Mouse (Mus musculus) embryonic facial prominence, embryonic 15.5 days (tissue): ENCODE measurements around the gene Bahcc1. TPM values are rescaled to one million over a fixed set of nuclear protein-coding genes. Genes with fewer than 3 reads are reported as not detected.

Experiments
- ATAC-seq: fragments of 200-750 bp; cut with Nextera tagmentation; 2 replicates; pipeline ENCODE4 v1.8.0; 2017; ENCODE audit warnings: low read depth, moderate TSS enrichment; ENCODE audit not compliant: insufficient number of reproducible peaks, low FRiP score, low TSS enrichment
- H3K27ac ChIP-seq: fragments of 300-500 bp; sonication (generic); replicated peaks from 2 replicates; pipeline ENCODE4 v1.5.1; 2015; ENCODE audit warnings: mild to moderate bottlenecking, inconsistent platforms
- H3K27me3 ChIP-seq: fragments of 300-500 bp; sonication (generic); 2 replicates; pipeline ENCODE4 v1.6.1; 2015; ENCODE audit warnings: inconsistent platforms
- H3K36me3 ChIP-seq: fragments of 300-500 bp; sonication (generic); 2 replicates; pipeline ENCODE4 v1.6.1; 2015; ENCODE audit warnings: mild to moderate bottlenecking, inconsistent platforms
- H3K4me1 ChIP-seq: fragments of 300-500 bp; sonication (generic); 2 replicates; pipeline ENCODE4 v1.6.1; 2015; ENCODE audit warnings: inconsistent platforms
- H3K4me2 ChIP-seq: fragments of 300-500 bp; sonication (generic); replicated peaks from 2 replicates; pipeline ENCODE4 v1.6.1; 2015; ENCODE audit warnings: mild to moderate bottlenecking, inconsistent platforms
- H3K4me3 ChIP-seq: fragments of 300-500 bp; sonication (generic); replicated peaks from 2 replicates; pipeline ENCODE4 v1.5.1; 2015; ENCODE audit warnings: mild to moderate bottlenecking, inconsistent platforms
- H3K9ac ChIP-seq: fragments of 300-500 bp; sonication (generic); 2 replicates; pipeline ENCODE4 v1.6.1; 2015; ENCODE audit warnings: inconsistent platforms
- H3K9me3 ChIP-seq: fragments of 300-500 bp; sonication (generic); replicated peaks from 2 replicates; pipeline ENCODE4 v1.6.1; 2016; ENCODE audit warnings: inconsistent platforms
- WGBS: fragments of 180-500 bp; shearing (Covaris S2); methylation state at CpG from one replicate; pipeline ENCODE4 v1.1.7; 2015; 5-methylcytosine and 5-hydroxymethylcytosine counted together
- polyA plus RNA-seq: library from polyadenylated mRNA; unstranded; fragments of >200 nt; fragmentation: Nextera tagmentation; extraction: Ambion mirVana; gene quantifications from 2 replicates; pipeline ENCODE4 v1.2.1, GENCODE M21; 2015

Gene Bahcc1
- polyA plus RNA-seq, 1 experiment from 2014 or later = 7.9 TPM

DNA sequence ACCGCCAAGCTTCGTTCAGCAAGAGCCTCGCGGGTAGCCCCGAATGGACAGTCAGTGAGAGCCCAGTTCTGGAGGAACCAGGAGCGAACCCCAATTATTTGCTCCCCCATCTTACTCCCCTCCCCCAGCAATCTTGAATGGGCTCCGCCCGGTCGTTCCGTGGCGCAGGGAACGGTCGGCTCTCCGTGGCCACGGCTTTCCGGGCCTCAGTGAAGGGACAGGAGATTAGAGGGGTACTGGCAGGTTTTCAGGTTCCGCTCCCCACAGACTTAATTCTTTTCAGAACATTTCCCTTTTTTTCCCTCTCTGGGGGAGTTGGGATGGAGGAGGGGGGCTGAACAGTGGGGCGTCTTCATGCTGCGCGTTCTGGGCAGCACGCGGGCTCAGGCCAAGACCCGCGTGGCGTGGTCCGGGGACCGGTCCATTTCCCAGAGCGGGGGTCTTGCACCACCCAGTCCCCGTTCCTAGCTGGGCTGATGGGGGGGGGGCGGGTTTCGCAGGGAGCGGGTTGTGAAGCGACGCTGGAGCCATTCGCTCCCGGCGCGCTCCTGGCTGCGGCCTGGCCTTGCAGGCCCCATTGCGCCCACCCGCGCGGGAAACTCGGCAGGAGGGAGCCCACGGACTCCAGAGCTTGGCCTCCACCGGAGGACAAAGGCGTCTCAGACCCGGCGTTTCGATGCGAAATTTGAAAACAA is 841 bp downstream of the Bahcc1 start:
- ATAC-seq = no peak
- Histone ChIP-seq H3K4me1 (peaks cover 44% of the 10 kb centered on the region), H3K4me3 (peak overlapping the region; percentile 73), H3K27me3 (no peaks in the 10 kb centered on the region), H3K36me3 (no peaks in the 10 kb centered on the region), H3K9ac (peak overlapping the region; percentile 76), H3K9me3 (no peaks in the 10 kb centered on the region), H3K4me2 (peak overlapping the region; percentile 88), H3K27ac (peak overlapping the region; percentile 86)
- WGBS = under 1% methylated on average over 48 of the region's 51 CpGs

DNA sequence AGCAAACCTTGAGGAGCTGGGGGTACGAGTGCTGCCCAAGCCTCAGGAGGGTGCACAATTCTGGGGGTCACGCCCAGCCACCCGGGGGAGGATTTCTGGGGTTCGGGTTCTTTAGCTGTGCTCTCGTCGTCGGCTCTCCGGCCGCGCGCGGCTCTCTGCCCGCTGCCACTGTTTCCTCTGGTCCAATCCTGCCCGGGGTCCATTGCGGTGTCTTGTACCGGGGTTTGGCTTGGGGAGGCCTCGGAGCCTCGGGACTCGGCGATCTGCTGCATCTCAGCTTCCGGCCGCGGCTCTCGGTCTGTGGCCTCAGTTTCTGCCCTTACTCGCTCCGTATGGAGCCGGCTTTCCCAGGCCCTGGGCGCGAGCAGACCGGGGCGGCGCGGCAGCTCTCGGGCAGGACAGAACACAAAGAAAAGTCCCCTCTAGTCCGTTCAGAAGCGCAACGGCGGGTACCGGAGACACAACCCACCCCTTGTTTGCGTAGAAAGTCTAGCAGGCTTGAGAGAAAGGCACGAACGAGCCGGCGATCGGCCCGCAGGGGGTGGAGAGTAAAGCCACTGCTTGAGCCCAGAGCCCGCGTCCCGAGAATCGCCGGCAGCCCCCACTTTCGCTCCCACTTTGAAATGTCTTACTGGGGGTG is 1.5 kb downstream of the Bahcc1 start:
- H3K4me1 ChIP-seq = peaks cover 44% of the 10 kb centered on the region
- peak overlapping the region; percentile 88 for H3K4me2 ChIP-seq
- no peaks in the 10 kb centered on the region for H3K9me3 ChIP-seq
- H3K9ac ChIP-seq = peak overlapping the region; percentile 76
- H3K4me3 ChIP-seq = peak overlapping the region; percentile 73
- peak overlapping the region; percentile 86 for H3K27ac ChIP-seq
- H3K36me3 ChIP-seq = no peaks in the 10 kb centered on the region
- WGBS = under 1% methylated on average over 52 of the region's 52 CpGs
- no peak for ATAC-seq
- H3K27me3 ChIP-seq = no peaks in the 10 kb centered on the region

DNA sequence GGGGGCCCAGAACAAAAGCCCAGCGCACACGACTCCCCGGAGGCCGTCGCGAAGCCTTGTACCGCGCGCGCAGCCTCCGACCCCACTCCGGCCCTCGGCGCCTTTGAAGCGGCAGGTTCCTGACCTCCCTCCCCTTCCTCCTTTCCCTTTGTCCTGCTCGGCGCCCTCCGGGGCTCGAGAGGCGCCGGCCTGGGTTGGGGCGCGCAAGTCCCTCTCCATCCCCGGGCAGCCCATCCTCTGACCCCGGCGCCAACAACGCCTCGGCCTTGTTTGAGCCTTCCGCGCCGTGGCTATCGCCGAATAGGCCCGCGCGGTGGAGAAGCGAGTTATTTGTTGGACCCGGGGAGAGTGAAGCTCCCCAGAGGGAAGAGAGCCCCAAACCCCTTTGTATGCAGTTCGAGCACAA is 2.0 kb downstream of the Bahcc1 start:
- under 1% methylated on average over 39 of the region's 39 CpGs for WGBS
- H3K36me3 ChIP-seq = no peaks in the 10 kb centered on the region
- peaks cover 44% of the 10 kb centered on the region for H3K4me1 ChIP-seq
- H3K9ac ChIP-seq = peak overlapping the region; percentile 76
- no peaks in the 10 kb centered on the region for H3K9me3 ChIP-seq
- peak overlapping the region; percentile 86 for H3K27ac ChIP-seq
- H3K4me3 ChIP-seq = peak overlapping the region; percentile 73
- H3K4me2 ChIP-seq = peak overlapping the region; percentile 88
- ATAC-seq = no peak
- no peaks in the 10 kb centered on the region for H3K27me3 ChIP-seq

DNA sequence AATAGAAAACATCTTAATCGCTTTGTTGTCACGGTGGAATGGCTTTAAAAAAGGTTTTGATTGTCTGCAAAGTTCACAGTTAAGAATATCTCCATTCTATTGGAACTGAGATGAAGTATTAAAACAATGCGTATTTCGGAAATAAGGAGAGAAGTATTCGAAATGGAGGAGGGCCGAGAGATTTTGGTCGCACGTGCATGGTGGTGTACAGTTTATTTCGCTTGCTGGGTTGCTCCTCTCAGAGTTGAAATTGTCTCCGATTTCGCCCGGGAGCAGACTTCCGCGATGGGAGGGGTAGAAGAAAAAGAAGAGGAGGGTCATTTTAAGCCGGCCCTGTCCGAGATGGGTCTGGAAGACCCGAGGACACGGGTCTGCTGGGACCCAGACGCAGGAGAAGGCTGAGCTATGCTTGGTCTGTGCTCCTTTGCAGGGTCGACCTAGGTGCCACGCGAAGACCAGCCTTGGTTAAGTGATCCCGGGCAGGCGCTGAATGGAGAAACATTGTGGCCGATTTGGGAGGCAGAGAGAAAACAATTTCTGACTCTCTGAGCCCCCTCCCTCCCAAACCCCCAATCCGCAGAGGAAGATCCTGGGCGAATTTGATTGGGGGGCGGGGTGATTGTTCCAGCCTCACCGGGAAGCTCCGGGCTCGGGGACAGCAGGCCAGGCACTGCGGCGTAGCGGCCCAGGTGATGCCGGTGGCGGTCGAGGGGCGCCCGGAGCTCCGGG is 2.8 kb downstream of the Bahcc1 start:
- Histone ChIP-seq H3K9me3 (no peaks in the 10 kb centered on the region), H3K4me3 (peak overlapping the region; percentile 73), H3K9ac (peak overlapping the region; percentile 76), H3K4me1 (peaks cover 43% of the 10 kb centered on the region), H3K27ac (peak overlapping the region; percentile 88), H3K36me3 (no peaks in the 10 kb centered on the region), H3K27me3 (no peaks in the 10 kb centered on the region), H3K4me2 (peak overlapping the region; percentile 88)
- no peak for ATAC-seq
- WGBS = 2% methylated on average over 40 of the region's 40 CpGs

DNA sequence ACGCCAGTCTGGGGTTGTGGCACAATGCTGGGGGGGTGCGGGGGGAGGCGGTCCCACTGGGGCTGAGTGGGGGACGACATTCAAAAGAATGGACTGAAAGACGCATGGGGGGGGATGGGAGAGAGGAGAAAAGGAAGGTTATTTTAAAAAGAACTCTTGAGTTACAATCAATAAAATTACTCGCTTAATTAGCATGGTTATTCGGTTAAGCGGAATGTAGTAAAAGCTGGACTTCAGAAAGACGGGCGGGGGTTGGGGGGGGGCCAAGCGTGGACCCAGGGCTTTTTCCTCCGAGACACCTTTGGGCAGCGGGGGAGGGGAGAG is 3.3 kb downstream of the Bahcc1 start:
- under 1% methylated on average over 13 of the region's 13 CpGs for WGBS

DNA sequence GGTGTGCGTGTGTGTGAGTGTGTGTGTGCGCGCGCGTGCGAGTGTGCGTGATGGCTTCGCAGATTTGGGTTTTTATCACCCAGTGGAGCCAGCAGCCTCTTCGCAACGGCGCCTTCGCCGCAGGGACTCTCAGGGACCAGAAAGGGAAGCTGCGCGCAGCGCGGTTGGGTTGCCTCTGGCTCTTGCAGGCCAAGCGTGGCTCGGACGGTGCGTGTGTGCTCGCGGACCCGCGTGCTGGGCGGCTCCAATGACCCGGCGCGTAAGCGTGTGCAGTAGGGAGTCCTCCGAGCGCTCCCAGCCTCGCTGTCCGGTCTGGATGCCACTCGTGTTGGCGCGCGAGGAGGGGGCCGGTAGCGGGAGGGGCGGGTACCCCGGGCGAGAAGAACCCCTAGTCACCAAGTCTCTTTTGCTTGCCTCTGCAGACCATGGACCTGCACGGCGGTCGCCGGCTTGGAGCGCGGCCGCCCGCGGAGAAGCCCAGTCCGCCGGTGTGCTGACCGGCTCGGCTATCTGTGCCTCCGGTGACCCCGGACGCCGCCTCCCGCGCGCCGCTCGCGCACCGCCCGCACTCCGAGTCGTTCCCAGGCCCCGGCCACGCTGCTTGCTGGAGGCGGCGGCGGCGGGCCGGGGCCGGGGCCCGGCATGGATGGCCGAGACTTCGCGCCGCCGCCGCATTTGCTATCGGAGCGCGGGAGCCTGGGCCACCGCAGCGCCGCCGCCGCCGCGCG is 3.9 kb downstream of the Bahcc1 start:
- no peaks in the 10 kb centered on the region for H3K9me3 ChIP-seq
- WGBS = under 1% methylated on average over 88 of the region's 96 CpGs
- H3K4me2 ChIP-seq = peak overlapping the region; percentile 88
- peaks cover 48% of the 10 kb centered on the region for H3K4me1 ChIP-seq
- H3K9ac ChIP-seq = peak overlapping the region; percentile 76
- no peaks in the 10 kb centered on the region for H3K36me3 ChIP-seq
- peak overlapping the region; percentile 88 for H3K27ac ChIP-seq
- no peak for ATAC-seq
- peak overlapping the region; percentile 73 for H3K4me3 ChIP-seq
- H3K27me3 ChIP-seq = no peaks in the 10 kb centered on the region

More for the DNA sequence above, 3.3 kb downstream of the Bahcc1 start:
- peak overlapping the region; percentile 76 for H3K9ac ChIP-seq
- H3K4me3 ChIP-seq = peak overlapping the region; percentile 73
- H3K4me1 ChIP-seq = peaks cover 44% of the 10 kb centered on the region
- peak overlapping the region; percentile 88 for H3K27ac ChIP-seq
- no peaks in the 10 kb centered on the region for H3K27me3 ChIP-seq
- no peaks in the 10 kb centered on the region for H3K9me3 ChIP-seq
- no peak for ATAC-seq
- peak overlapping the region; percentile 88 for H3K4me2 ChIP-seq
- no peaks in the 10 kb centered on the region for H3K36me3 ChIP-seq

DNA sequence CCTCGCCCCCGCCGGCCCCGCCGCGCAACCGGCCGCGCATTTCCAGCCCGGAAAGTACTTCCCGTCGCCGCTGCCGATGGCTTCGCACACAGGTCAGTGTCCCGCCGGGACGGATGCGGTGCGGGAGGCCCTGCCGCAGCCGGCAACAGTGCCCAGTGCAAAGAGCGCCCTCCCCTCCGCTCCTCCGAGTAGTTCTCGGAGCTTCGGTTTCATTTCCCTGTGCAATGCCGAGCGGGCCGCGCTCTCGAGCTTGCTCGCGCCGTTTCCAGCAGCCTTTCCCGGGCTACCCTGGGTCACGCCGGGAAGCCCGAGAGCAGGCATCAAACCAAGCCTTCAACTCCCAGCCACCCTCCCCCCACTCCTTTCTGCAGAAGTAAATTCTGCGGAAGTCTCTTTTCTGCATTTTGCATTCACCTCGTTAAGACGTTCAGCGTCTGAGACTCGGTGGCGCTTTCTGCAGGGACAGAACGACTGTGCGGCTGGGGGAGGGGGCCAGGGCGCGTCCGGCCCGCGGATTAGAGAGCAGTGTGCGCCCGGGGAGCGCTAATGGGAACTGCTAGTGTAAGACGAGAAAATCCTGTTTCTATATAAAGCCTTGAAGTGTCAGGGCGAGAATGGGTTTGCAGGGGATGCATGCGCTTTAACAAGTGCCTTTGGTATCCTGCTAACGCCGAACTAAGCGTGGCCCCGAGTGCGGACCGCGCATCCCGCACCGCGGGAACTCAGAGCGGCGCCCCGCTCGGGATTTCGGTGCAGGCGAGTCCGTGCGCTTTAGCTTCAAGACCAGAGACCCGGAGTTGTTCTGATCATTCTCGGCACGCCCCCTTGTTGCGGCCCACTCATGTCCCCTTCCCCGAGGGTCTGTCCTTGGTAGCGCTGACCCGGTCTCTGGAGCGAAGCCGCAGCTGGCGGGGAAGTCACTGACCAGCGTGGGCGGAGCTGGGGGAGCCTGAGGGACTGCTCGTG is 4.7 kb downstream of the Bahcc1 start:
- peak overlapping the region; percentile 88 for H3K27ac ChIP-seq
- peaks cover 48% of the 10 kb centered on the region for H3K4me1 ChIP-seq
- peak overlapping the region; percentile 88 for H3K4me2 ChIP-seq
- under 1% methylated on average over 89 of the region's 89 CpGs for WGBS
- no peaks in the 10 kb centered on the region for H3K9me3 ChIP-seq
- H3K36me3 ChIP-seq = no peaks in the 10 kb centered on the region
- H3K27me3 ChIP-seq = no peaks in the 10 kb centered on the region
- H3K4me3 ChIP-seq = peak overlapping the region; percentile 73
- no peak for ATAC-seq
- H3K9ac ChIP-seq = peak overlapping the region; percentile 76

DNA sequence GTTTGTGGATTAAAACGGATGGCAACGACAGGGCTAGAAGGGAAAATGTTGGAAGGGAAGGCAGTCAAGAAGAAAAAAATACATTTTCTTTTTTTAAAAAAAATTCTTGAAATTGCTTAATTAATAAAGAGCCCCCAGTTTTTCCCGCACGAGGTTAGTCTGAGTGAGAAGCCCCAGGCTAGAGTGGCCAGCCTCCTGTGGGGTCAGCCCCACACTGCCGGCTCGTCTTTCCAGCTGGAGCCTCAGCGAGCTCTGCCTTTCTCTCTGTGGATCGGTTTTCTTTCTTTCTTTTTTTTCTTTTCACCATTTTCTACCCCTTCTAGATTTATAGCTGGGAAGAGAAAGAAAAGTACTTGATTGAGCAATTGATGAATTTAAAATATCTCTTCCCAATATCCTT is 5.6 kb downstream of the Bahcc1 start:
- H3K4me1 ChIP-seq = peaks cover 54% of the 10 kb centered on the region
- H3K9ac ChIP-seq = peak overlapping the region; percentile 33; the same call in 1 of the 2 replicates
- H3K9me3 ChIP-seq = no peaks in the 10 kb centered on the region
- H3K27me3 ChIP-seq = no peaks in the 10 kb centered on the region
- H3K4me3 ChIP-seq = peak overlapping the region; percentile 73
- WGBS = 25% methylated on average over 8 of the region's 8 CpGs
- H3K4me2 ChIP-seq = peak overlapping the region; percentile 88
- ATAC-seq = no peak
- peak overlapping the region; percentile 90 for H3K27ac ChIP-seq
- H3K36me3 ChIP-seq = no peaks in the 10 kb centered on the region

DNA sequence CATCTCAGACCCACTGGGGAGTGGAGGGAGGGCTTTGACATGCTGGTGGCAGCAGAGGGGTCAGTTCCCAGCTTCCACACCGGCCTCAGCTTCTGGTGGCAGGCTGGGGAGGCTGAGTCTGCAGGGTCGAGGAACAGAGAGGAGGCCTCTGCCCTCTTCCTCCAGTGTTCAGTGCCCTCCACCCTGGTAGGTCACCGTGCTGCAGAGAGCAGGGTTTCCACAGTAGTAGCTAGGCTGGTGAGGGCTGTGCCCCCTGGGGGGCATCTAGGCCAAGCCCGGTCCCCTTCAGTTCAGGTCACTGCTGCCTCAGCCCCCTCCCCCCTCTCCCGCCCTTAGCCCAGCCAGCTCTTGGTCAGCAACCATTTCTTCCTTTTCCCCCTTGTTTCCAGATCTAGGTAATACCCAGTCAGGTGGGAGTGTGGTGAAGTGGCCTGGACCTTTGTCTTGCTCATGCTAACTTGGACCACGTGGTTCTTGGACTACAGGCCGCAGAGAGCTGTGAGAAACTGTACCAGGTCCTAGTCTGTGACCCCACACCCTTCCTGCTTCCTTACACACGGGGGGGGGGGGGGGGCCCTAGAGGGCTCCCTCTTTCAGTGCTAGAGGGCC is 6.1 kb downstream of the Bahcc1 start:
- WGBS = 22% methylated on average over 7 of the region's 8 CpGs
- Histone ChIP-seq H3K27ac (peak overlapping the region; percentile 90), H3K9me3 (no peaks in the 10 kb centered on the region), H3K27me3 (no peaks in the 10 kb centered on the region), H3K4me2 (peak overlapping the region; percentile 88), H3K4me3 (peak overlapping the region; percentile 73), H3K9ac (no peak overlapping the region), H3K36me3 (no peaks in the 10 kb centered on the region), H3K4me1 (peaks cover 60% of the 10 kb centered on the region)
- ATAC-seq = no peak

DNA sequence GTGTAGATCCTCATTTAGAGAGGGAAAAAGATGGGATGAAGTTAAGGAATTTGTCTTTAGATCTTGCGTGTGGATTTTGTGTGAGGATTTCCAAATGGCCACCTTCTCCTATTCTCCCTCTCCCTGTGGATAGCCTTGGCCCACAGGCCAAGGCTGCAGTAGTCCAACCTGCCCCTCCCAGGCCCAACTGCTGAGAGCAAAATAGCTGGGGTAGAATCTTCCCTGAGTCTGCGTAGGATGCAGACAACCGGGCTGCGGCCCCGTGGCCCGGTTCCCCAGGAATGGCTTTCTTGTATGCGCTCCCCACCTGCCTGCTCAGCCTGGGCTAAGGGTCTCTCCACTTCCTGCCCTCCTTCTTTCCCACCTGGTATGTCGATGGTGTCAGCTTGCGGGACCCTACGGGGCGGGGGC is 6.8 kb downstream of the Bahcc1 start:
- Histone ChIP-seq H3K4me2 (peak overlapping the region; percentile 88), H3K27me3 (no peaks in the 10 kb centered on the region), H3K9me3 (no peaks in the 10 kb centered on the region), H3K36me3 (no peaks in the 10 kb centered on the region), H3K9ac (no peak overlapping the region), H3K4me1 (peaks cover 60% of the 10 kb centered on the region), H3K4me3 (peak overlapping the region; percentile 25), H3K27ac (peak overlapping the region; percentile 90)
- 11% methylated on average over 11 of the region's 11 CpGs for WGBS
- ATAC-seq = no peak
